Mouse (Mus musculus) cerebellum, adult 8-10 months (tissue): ENCODE measurements around the gene Rflna.

Experiments
- DNase-seq: peaks from one replicate; pipeline ENCODE4 v3.0.0; 2022

Gene Rflna

GRCm38 (mm10) chr5:125006896-125007295 is 3.9 kb downstream of the Rflna start:
- no peak for DNase-seq

- DNase-seq: no peak
These were observed 8.1 kb downstream of the Rflna start for GRCm38 (mm10) chr5:125011166-125011565.

DNA sequence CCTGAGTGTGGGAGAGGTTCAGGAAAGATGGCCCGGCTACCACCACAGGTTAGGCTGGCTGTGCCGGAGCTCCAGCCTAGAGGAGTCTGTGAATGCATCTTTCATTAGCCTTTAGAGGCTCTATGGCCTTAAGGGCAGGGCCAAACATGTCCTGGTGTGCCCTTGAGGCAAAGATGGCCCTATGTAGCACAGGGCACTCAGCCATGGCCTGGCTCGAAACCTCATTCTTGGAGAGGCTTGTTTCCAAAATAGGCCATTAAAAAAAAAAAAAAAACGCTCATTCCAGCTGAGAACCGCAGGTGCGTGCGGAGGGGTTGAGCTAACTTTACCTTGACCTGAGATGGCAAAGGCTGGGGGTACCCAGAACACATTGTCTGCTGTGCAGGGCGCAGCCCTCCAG is 8.6 kb downstream of the Rflna start:
- DNase-seq: no peak

GRCm38 (mm10) chr5:125014497-125014896 is 11.5 kb downstream of the Rflna start:
- peak; percentile 86 for DNase-seq

DNA sequence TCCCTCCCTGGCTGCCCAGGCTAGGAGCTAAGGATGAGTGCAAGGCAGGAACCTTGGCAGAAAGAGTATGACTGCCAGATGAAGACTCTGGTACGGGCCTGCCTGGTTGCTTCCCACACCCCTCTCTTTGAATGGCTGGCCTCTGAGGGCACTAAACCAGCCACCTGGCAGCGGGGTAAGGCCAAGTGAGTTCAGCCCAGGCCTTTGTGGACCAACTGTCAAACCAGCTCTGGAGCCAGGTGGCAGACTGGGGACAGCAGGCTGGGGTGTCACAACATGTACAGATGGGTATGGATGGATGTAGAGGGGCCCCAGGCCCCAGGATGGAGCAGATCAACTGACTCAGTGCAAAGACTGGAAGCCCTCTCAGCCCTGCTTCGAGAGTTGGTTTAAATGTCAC is 12.0 kb downstream of the Rflna start:
- peak; percentile 39 for DNase-seq

- DNase-seq: no peak
These were observed 12.6 kb downstream of the Rflna start for GRCm38 (mm10) chr5:125015576-125015975.

- DNase-seq: no peak
These were observed 13.6 kb downstream of the Rflna start for GRCm38 (mm10) chr5:125016421-125017242.

DNA sequence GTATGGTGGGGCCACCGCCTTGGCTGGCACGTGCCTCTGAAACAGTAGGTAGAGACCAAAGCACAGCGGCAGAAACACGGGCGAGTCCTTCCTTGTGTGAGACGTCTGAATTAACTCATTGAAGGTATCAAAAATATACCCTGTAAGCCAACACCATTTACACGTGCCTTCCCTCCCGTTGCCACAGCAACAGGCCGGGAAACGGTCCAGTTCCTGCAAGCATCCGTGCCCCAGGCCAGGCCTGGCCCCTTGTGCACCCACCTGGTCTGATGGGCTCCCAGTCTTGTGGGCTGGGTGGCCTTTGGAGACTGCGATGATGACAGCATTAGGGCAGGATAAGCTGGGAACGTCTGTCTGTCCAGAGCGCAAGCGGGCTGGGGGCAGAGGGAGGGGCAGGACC is 14.3 kb downstream of the Rflna start:
- no peak for DNase-seq

DNA sequence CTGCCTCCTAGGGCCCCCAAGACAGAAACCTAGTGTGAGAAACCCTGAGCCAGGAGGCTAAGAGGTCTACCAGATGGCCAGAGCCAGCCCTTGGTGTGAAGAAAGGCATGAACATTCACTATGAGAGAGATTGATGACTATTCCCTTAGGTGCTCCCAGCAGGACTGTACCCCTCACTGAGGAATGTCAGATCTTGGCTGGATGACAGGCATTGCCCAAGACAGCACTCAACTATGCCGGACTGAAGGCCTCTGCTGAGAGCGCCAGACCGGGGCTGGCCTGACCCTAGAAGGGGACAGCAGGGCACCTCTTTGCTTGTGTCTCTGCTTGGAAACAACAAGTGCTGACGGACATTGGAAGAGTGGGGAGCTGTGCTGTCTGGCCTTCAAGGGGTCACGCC is 16.1 kb downstream of the Rflna start:
- no peak for DNase-seq

GRCm38 (mm10) chr5:125021298-125021697 is 18.3 kb downstream of the Rflna start:
- peak; percentile 74 for DNase-seq

- no peak for DNase-seq
These were observed 21.0 kb downstream of the Rflna start for GRCm38 (mm10) chr5:125024002-125024401.

- DNase-seq: no peak
These were observed 25.4 kb downstream of the Rflna start for GRCm38 (mm10) chr5:125028371-125028770.

DNA sequence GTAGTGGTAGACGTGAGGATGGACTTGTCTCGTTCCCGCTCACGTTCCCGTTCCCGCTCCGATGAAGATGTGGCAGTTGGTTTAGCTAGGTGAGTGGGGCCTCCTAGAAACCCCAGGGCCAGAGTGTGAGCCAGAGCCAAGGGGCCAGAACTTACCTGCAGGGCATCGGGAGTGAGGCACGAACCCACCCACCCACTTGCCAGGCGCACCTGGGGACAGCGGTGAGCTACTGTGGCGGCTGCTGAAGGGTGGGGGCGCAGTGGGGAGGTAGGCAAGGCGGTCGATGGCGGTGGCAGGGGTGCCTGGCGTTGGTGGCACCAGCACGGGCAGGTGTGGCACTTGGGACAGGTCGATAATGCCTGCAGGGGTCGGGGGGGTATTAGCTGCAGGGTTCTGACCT is 25.9 kb downstream of the Rflna start:
- no peak for DNase-seq

GRCm38 (mm10) chr5:125036483-125036882 is 33.5 kb downstream of the Rflna start:
- no peak for DNase-seq

DNA sequence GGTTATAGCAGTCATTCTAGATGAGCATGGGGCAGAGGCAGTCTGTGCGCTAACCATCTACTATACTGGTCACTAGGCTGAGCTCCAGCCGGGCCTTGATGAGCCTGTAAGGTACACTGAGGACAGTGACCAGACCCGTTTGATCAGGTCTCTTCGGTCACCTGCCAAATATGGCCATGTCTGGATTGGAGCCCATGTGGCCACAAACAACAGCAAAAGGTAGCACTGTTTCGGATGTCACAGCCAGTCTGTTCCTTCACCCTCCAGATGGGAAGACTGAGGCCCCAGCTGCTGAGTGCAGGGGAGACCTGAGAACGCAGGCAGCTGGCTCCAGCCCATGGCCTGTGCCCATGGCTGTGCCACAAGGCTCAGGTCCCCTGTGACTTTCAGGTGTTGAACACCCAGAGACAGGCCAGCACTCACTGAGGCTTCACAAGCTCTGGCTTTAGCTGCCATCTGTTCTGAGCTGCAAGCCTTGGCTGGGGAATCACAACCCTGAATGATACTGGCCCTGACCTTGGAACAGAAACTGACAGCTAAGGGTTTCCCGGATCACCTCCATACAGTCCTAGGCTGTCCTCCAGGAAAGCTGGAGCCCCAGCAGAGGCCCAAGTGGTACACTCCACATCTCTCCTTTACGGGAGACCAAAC is 36.5 kb downstream of the Rflna start:
- DNase-seq: peak; percentile 59

DNA sequence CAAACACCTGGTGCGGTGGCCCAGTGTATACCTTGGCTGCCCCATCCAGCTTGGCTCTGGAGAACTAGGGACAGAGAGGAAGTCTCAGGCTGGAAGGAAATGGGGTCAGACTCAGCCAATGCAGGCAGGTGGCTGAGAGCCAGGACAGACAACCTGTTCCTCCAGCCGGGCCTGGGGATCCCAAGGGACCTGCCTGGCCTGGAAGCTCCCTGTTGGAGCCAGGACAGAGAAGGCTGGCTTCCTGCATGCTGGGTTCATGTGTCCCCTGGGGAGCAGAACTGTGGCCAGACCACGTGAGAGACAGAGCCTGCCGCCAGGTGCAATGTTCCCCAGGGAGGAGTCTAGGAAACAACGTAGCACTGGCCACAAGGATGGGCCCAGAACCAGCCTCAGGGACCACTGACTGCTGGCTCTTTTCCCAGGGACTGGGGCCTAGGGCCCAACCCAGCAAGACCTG is 37.1 kb downstream of the Rflna start:
- peak; percentile 85 for DNase-seq

- no peak for DNase-seq
These were observed 38.6 kb downstream of the Rflna start for GRCm38 (mm10) chr5:125041578-125041977.

DNA sequence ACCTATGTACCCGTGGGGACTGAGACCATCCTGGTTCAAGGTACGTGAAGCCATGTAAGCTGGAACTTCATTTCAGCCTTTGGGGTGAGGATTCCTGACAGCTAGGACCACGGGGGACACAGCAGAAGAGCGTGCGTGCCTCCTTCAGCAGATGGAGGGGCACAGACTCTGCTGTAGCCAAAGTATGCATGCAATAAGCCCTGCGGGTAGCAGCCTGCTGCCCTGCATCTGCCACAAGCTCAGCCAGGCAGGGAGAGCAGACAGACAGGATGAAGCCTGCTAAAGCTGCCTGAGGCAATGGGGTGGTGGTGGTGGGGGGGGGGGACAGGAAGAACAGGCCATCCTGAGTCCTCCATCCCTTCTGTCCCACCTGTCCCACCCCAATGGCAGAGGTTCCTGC is 40.4 kb downstream of the Rflna start:
- DNase-seq: no peak

- DNase-seq: no peak
These were observed 42.2 kb downstream of the Rflna start for GRCm38 (mm10) chr5:125045202-125045601.

GRCm38 (mm10) chr5:125046436-125046835 is 43.4 kb downstream of the Rflna start:
- DNase-seq: no peak

- no peak for DNase-seq
These were observed 46.5 kb downstream of the Rflna start for GRCm38 (mm10) chr5:125049481-125049880.

DNA sequence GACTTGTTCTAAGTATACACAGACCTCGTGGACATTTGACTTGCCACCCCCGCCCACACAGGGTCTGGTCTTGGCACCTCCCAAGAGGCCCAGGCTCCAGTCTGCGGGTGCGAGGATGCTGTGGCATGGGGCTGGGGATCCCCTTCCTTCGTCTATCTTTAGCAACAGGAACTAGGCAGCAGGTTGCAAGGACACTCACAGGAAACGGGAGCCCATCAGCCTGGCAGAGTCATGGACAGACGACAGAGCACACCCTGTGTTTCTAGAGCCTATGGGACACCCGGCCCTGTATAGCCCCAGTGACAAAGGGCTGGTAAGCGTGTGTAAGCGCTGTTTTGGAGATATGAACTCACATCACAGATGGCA is 49.2 kb downstream of the Rflna start:
- DNase-seq: no peak

- peak; percentile 79 for DNase-seq
These were observed 49.8 kb downstream of the Rflna start for GRCm38 (mm10) chr5:125052603-125053488.
